Mouse (Mus musculus) hindbrain, embryonic 14.5 days (tissue): ENCODE measurements around the gene Mnat1. TPM values are rescaled to one million over a fixed set of nuclear protein-coding genes. Genes with fewer than 3 reads are reported as not detected.

Source experiments
- ATAC-seq: fragments of 200-750 bp; cut with Nextera tagmentation; 2 replicates; pipeline ENCODE4 v1.8.0; 2017; ENCODE audit warnings: moderate number of reproducible peaks, mild to moderate bottlenecking, moderate TSS enrichment, moderate library complexity; ENCODE audit not compliant: low FRiP score
- DNase-seq: peaks from one replicate; pipeline ENCODE4 v3.0.0-alpha.2; 2015; ENCODE audit warnings: low spot score
- H3K27ac ChIP-seq: fragments of 300-500 bp; sonication (generic); 2 replicates; pipeline ENCODE4 v1.5.1; 2014; ENCODE audit warnings: mild to moderate bottlenecking, moderate library complexity
- H3K27me3 ChIP-seq: fragments of 300-500 bp; sonication (generic); 2 replicates; pipeline ENCODE4 v1.6.1; 2014; ENCODE audit warnings: mild to moderate bottlenecking, low read length, mixed read lengths; ENCODE audit not compliant: control insufficient read depth, insufficient read depth
- H3K36me3 ChIP-seq: fragments of 300-500 bp; sonication (generic); replicated peaks from 2 replicates; pipeline ENCODE4 v1.6.1; 2014; ENCODE audit not compliant: control insufficient read depth, insufficient read depth
- H3K4me1 ChIP-seq: fragments of 300-500 bp; sonication (generic); replicated peaks from 2 replicates; pipeline ENCODE4 v1.6.1; 2014; ENCODE audit warnings: antibody characterized with exemption, low read length, mixed read lengths; ENCODE audit not compliant: control insufficient read depth, insufficient read depth
- H3K4me2 ChIP-seq: fragments of 300-500 bp; sonication (generic); replicated peaks from 2 replicates; pipeline ENCODE4 v1.6.1; 2014; ENCODE audit warnings: mild to moderate bottlenecking, moderate library complexity
- H3K4me3 ChIP-seq: fragments of 300-500 bp; sonication (generic); replicated peaks from 2 replicates; pipeline ENCODE4 v1.5.1; 2014; ENCODE audit warnings: mild to moderate bottlenecking, low read length
- H3K9ac ChIP-seq: fragments of 300-500 bp; sonication (generic); 2 replicates; pipeline ENCODE4 v1.6.1; 2014
- H3K9me3 ChIP-seq: fragments of 300-500 bp; sonication (generic); 2 replicates; pipeline ENCODE4 v1.6.1; 2016; ENCODE audit warnings: low read length; ENCODE audit not compliant: control insufficient read depth
- WGBS: fragments of 180-500 bp; shearing (Covaris S2); extraction: QIAGEN DNeasy Blood & Tissue Kit; methylation state at CpG from one replicate; pipeline ENCODE4 v1.1.7; 2014; 5-methylcytosine and 5-hydroxymethylcytosine counted together
- polyA plus RNA-seq: library from polyadenylated mRNA; unstranded; fragments of >200 nt; fragmentation: Nextera tagmentation; extraction: Ambion mirVana; gene quantifications from 2 replicates; pipeline ENCODE4 v1.2.1, GENCODE M21; 2014

The Mnat1 gene
- polyA plus RNA-seq, 1 experiment from 2014 or later = 21.9 TPM

DNA sequence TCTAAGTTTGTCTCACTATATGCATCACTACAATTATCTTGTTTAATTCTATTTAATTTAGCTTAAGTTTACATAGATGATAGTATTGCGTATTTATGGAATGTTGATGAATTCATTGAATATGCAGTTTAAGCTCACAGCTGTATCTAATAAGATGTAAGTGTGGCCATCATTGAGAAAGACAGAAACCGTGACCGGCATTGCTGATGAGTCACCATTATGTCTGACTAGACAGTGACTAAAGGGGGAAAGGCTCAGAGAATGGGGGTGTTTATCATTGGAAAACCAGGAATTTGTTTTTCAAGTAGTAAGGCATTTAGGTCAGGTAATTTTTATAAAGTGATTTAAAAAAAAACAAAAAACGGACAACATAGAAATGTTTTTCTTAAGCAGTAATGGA, 184.2 kb downstream of the Mnat1 start:
- H3K9me3 ChIP-seq = no peaks in the 10 kb centered on the region
- H3K4me1 ChIP-seq = no peaks in the 10 kb centered on the region
- no peak overlapping the region for H3K4me2 ChIP-seq
- DNase-seq = no peak
- H3K27me3 ChIP-seq = no peaks in the 10 kb centered on the region
- 94% methylated on average over 4 of the region's 4 CpGs for WGBS
- H3K9ac ChIP-seq = no peak overlapping the region
- H3K27ac ChIP-seq = no peak overlapping the region
- H3K36me3 ChIP-seq = peaks cover 4% of the 10 kb centered on the region; the same call in 1 of the 2 replicates
- H3K4me3 ChIP-seq = no peak overlapping the region
- ATAC-seq = no peak

- DNase-seq (no peak), ATAC-seq (no peak)
- Histone ChIP-seq H3K9ac (no peak overlapping the region), H3K4me2 (no peak overlapping the region), H3K4me1 (no peaks in the 10 kb centered on the region), H3K27ac (no peak overlapping the region), H3K4me3 (no peak overlapping the region), H3K36me3 (0 out of 2 replicates have a peak, but pooled peaks cover 4% of the 10 kb centered on the region), H3K27me3 (no peaks in the 10 kb centered on the region), H3K9me3 (no peaks in the 10 kb centered on the region)
- 90% methylated on average over 2 of the region's 2 CpGs for WGBS
Measured at GRCm38 (mm10) chr12:73308711-73309110, 185.2 kb downstream of the Mnat1 start.

GRCm38 (mm10) chr12:73317706-73318686, 194.5 kb downstream of the Mnat1 start:
- no peaks in the 10 kb centered on the region for H3K27me3 ChIP-seq
- no peak for DNase-seq
- no peaks in the 10 kb centered on the region for H3K9me3 ChIP-seq
- H3K27ac ChIP-seq = no peak overlapping the region
- no peak for ATAC-seq
- H3K36me3 ChIP-seq = peaks cover 5% of the 10 kb centered on the region; the same call in 1 of the 2 replicates
- no peak overlapping the region for H3K4me3 ChIP-seq
- WGBS = 95% methylated on average over 7 of the region's 7 CpGs
- no peak overlapping the region for H3K9ac ChIP-seq
- H3K4me2 ChIP-seq = no peak overlapping the region
- H3K4me1 ChIP-seq = no peaks in the 10 kb centered on the region

Other genes with a start within 250 kb of the Mnat1 start
- not detected in 2 replicates for gene Six6, start 183.8 kb upstream of the Mnat1 start, polyA plus RNA-seq
- 5.3 and 6.1 TPM in 2 replicates for gene 4930447C04Rik, start 182.9 kb upstream of the Mnat1 start, polyA plus RNA-seq
- 0.43 and 0.53 TPM in 2 replicates for gene Six1, start 69.8 kb upstream of the Mnat1 start, polyA plus RNA-seq
- 0.46 and 0.50 TPM in 2 replicates for gene Six4, start 10.3 kb upstream of the Mnat1 start, polyA plus RNA-seq
- 16.9 and 18.4 TPM in 2 replicates for gene Trmt5, start 163.0 kb downstream of the Mnat1 start, polyA plus RNA-seq
- gene Slc38a6, start 163.1 kb downstream of the Mnat1 start, polyA plus RNA-seq = 11.9 and 16.1 TPM in 2 replicates